In the genomic region with DNA sequence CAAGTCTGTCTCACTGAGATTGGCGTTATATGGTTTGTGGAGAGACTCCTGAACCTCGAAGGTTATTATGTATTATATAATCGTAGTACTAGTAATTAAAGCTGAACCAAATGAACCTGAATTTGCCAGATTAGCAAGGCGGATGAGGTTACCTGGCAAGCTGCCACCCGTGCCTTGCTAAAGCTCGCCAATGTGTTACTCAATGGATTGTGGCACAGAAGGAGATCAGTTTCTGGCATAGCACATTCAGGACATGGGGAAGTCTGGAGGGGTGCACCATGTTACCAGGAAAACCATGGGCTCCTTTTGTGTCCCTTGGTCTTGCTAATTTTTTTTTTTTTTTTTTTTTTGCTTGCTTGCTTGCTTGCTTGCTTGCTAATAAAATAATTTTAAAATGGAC, we compare ENCODE assay signal across 9 mouse cellular contexts. TPM values are rescaled to one million over a fixed set of nuclear protein-coding genes. Genes with fewer than 3 reads are reported as not detected.
DNase-seq lines count a peak whose midpoint lies in the region; ATAC-seq and TF ChIP-seq lines count a peak whose summit lies in the region.
"Had no signal": no experiment of that assay in that cellular context is flagged by ENCODE, and none has a peak within 500 bp of the region (broad histone marks: within the 10 kb centered on the region; RNA-seq: fewer than 3 reads in every experiment).

No protein-coding gene starts in this region.

- H3K4me1 ChIP-seq in heart, embryonic 13.5 days: peaks cover 3% of the 10 kb centered on the region; the same call in 1 of the 2 replicates
- peaks cover 17% of the 10 kb centered on the region for H3K4me1 ChIP-seq in forebrain, embryonic 16.5 days (replicated peaks; ENCODE audit: control insufficient read depth, insufficient read depth, low read length)
- H3K4me1 ChIP-seq in lung, postnatal 0 days (ENCODE audit: insufficient read depth, low read depth, low read length): no peaks in the 10 kb centered on the region

- TF ChIP-seq CTCF in lung, postnatal 0 days (IDR thresholded peaks at IDR 0.05): no peak
- TF ChIP-seq CTCF in layer of hippocampus, adult 2 months (conservative IDR thresholded peaks at IDR 0.05): no peak

- intact Hi-C loops in heart, postnatal 10 days (cut with DNase I): no loop called here

- H3K9me3 ChIP-seq in heart, embryonic 13.5 days: peaks cover 13% of the 10 kb centered on the region; the same call in 1 of the 2 replicates
- no peaks in the 10 kb centered on the region for H3K9me3 ChIP-seq in forebrain, embryonic 16.5 days (ENCODE audit: control insufficient read depth, low read length)
- no peaks in the 10 kb centered on the region for H3K9me3 ChIP-seq in lung, postnatal 0 days (ENCODE audit: low read length)

- 85% methylated on average over 6 of the region's 6 CpGs for WGBS in heart, embryonic 13.5 days
- WGBS in forebrain, embryonic 16.5 days: 41% methylated on average over 6 of the region's 6 CpGs
- WGBS in lung, postnatal 0 days: 79% methylated on average over 6 of the region's 6 CpGs

- ATAC-seq in heart, embryonic 13.5 days (ENCODE audit: extremely low read depth, insufficient number of reproducible peaks, low FRiP score, low TSS enrichment): no peak
- ATAC-seq in forebrain, embryonic 16.5 days: no peak
- no peak for ATAC-seq in lung, postnatal 0 days

- H3K4me3 ChIP-seq in heart, embryonic 13.5 days: peak overlapping the region; percentile 42; the same call in 1 of the 2 replicates
- no peak overlapping the region for H3K4me3 ChIP-seq in forebrain, embryonic 16.5 days (replicated peaks; ENCODE audit: low read length)
- no peak overlapping the region for H3K4me3 ChIP-seq in lung, postnatal 0 days (ENCODE audit: low read depth, low read length)
- no peak overlapping the region; the same call in 1 of the 2 replicates for H3K4me3 ChIP-seq in layer of hippocampus, adult 2 months

- no peak overlapping the region for H3K27ac ChIP-seq in heart, embryonic 13.5 days (replicated peaks)
- H3K27ac ChIP-seq in forebrain, embryonic 16.5 days (ENCODE audit: low read length): no peak overlapping the region
- no peak overlapping the region for H3K27ac ChIP-seq in lung, postnatal 0 days (ENCODE audit: low read length)
- H3K27ac ChIP-seq in layer of hippocampus, adult 2 months: no peak overlapping the region

- H3K36me3 ChIP-seq in heart, embryonic 13.5 days: no peaks in the 10 kb centered on the region
- no peaks in the 10 kb centered on the region for H3K36me3 ChIP-seq in forebrain, embryonic 16.5 days (ENCODE audit: control insufficient read depth, insufficient read depth)
- H3K36me3 ChIP-seq in lung, postnatal 0 days (ENCODE audit: insufficient read depth, low read length): no peaks in the 10 kb centered on the region

- peak overlapping the region; percentile 69 for H3K4me2 ChIP-seq in heart, embryonic 13.5 days
- H3K4me2 ChIP-seq in forebrain, embryonic 16.5 days (ENCODE audit: low read length): peak overlapping the region; percentile 60
- H3K4me2 ChIP-seq in lung, postnatal 0 days (replicated peaks; ENCODE audit: low read depth, low read length): no peak overlapping the region

- no peak for TF ChIP-seq EP300 in lung, postnatal 0 days (IDR thresholded peaks at IDR 0.05)

- no peak for DNase-seq in heart, postnatal 10 days
- peak; percentile 52 for DNase-seq in adipocyte (ENCODE audit: low spot score)
- DNase-seq in lung, postnatal 0 days (ENCODE audit: low spot score): peak; percentile 21
- DNase-seq in testis, postnatal 10 days (ENCODE audit: low spot score): no peak
- DNase-seq in thymus, postnatal 4 days: no peak
- no peak for DNase-seq in layer of hippocampus, adult 2 months (ENCODE audit: low spot score in 2 of 2)
- DNase-seq: cerebellum, adult 2 months had no signal

- H3K27me3 ChIP-seq in heart, embryonic 13.5 days (replicated peaks): peaks cover 35% of the 10 kb centered on the region
- no peaks in the 10 kb centered on the region for H3K27me3 ChIP-seq in forebrain, embryonic 16.5 days (replicated peaks; ENCODE audit: control insufficient read depth, insufficient read depth, low read length)
- no peaks in the 10 kb centered on the region for H3K27me3 ChIP-seq in lung, postnatal 0 days (replicated peaks; ENCODE audit: insufficient read depth, low read length)

- 0 out of 2 replicates have a peak overlapping the region, but pooled peaks have one; percentile 67 for H3K9ac ChIP-seq in heart, embryonic 13.5 days
- H3K9ac ChIP-seq in forebrain, embryonic 16.5 days (replicated peaks; ENCODE audit: low read depth, low read length): peak overlapping the region; percentile 47; the same call in 1 of the 2 replicates
- no peak overlapping the region for H3K9ac ChIP-seq in lung, postnatal 0 days (replicated peaks; ENCODE audit: low read depth)

RNA-seq across cellular contexts. Expression of gene Tescl, which starts 8.5 kb away (rescaled TPM):
- polyA plus RNA-seq in heart, embryonic 13.5 days (2015; fragmentation: Nextera tagmentation; extraction: Ambion mirVana): not detected in 2 replicates
- under 1 TPM in 1 of 2 experiments, not detected in 1; 0.31 TPM for total RNA-seq in heart, postnatal 10 days (2021)
- not detected in 2 replicates for polyA plus RNA-seq in forebrain, embryonic 16.5 days (2015; fragmentation: Nextera tagmentation; extraction: Ambion mirVana)
- 0.27 TPM in 2 replicates for polyA plus RNA-seq in lung, postnatal 0 days (2015; fragmentation: Nextera tagmentation; extraction: Ambion mirVana)
- not detected for total RNA-seq in layer of hippocampus, adult 2 months (2021)

RNA-seq across cellular contexts. Expression of gene Zfp94, which starts 8.7 kb away (rescaled TPM):
- 4.5 and 4.6 TPM in 2 replicates for polyA plus RNA-seq in heart, embryonic 13.5 days (2015; fragmentation: Nextera tagmentation; extraction: Ambion mirVana)
- 1 to 10 TPM; 2.2 to 2.5 TPM for total RNA-seq in heart, postnatal 10 days (2021)
- polyA plus RNA-seq in forebrain, embryonic 16.5 days (2015; fragmentation: Nextera tagmentation; extraction: Ambion mirVana): 25.9 and 26.6 TPM in 2 replicates
- 5.2 and 5.7 TPM in 2 replicates for polyA plus RNA-seq in lung, postnatal 0 days (2015; fragmentation: Nextera tagmentation; extraction: Ambion mirVana)
- total RNA-seq in layer of hippocampus, adult 2 months (2021): 10 to 100 TPM; 16.6 to 17.5 TPM

RNA-seq across cellular contexts. Expression of gene Lypd5, which starts 23.8 kb away (rescaled TPM):
- polyA plus RNA-seq in heart, embryonic 13.5 days (2015; fragmentation: Nextera tagmentation; extraction: Ambion mirVana): not detected in 2 replicates
- total RNA-seq in heart, postnatal 10 days (2021): not detected
- polyA plus RNA-seq in forebrain, embryonic 16.5 days (2015; fragmentation: Nextera tagmentation; extraction: Ambion mirVana): not detected in 2 replicates
- not detected in 2 replicates for polyA plus RNA-seq in lung, postnatal 0 days (2015; fragmentation: Nextera tagmentation; extraction: Ambion mirVana)
- total RNA-seq in layer of hippocampus, adult 2 months (2021): not detected
- polyA plus RNA-seq: cerebellum, adult 2 months had no signal

RNA-seq across cellular contexts. Expression of gene Zfp61, which starts 24.2 kb away (rescaled TPM):
- 14.5 and 18.7 TPM in 2 replicates for polyA plus RNA-seq in heart, embryonic 13.5 days (2015; fragmentation: Nextera tagmentation; extraction: Ambion mirVana)
- 1 to 10 TPM; 4.0 to 5.5 TPM for total RNA-seq in heart, postnatal 10 days (2021)
- polyA plus RNA-seq in forebrain, embryonic 16.5 days (2015; fragmentation: Nextera tagmentation; extraction: Ambion mirVana): 56.0 and 56.3 TPM in 2 replicates
- polyA plus RNA-seq in lung, postnatal 0 days (2015; fragmentation: Nextera tagmentation; extraction: Ambion mirVana): 15.7 and 16.7 TPM in 2 replicates
- total RNA-seq in layer of hippocampus, adult 2 months (2021): 10 to 100 TPM; 21.6 to 24.2 TPM

RNA-seq across cellular contexts. Expression of gene Kcnn4, which starts 44.9 kb away (rescaled TPM):
- 2.9 and 5.3 TPM in 2 replicates for polyA plus RNA-seq in heart, embryonic 13.5 days (2015; fragmentation: Nextera tagmentation; extraction: Ambion mirVana)
- 1 to 10 TPM; 1.2 to 2.2 TPM for total RNA-seq in heart, postnatal 10 days (2021)
- polyA plus RNA-seq in forebrain, embryonic 16.5 days (2015; fragmentation: Nextera tagmentation; extraction: Ambion mirVana): 0.63 and 0.80 TPM in 2 replicates
- 2.0 and 2.6 TPM in 2 replicates for polyA plus RNA-seq in lung, postnatal 0 days (2015; fragmentation: Nextera tagmentation; extraction: Ambion mirVana)
- under 1 TPM; 0.64 to 0.67 TPM for total RNA-seq in layer of hippocampus, adult 2 months (2021)

Comparison
In these comparisons a context has a peak if more than half of its experiments do, and no peak if none do; other contexts are left out.
1. DNase-seq: peak in adipocyte (single experiment) and lung, postnatal 0 days (single experiment); none in heart, postnatal 10 days (0 of 2), testis, postnatal 10 days (single experiment), thymus, postnatal 4 days (single experiment) and layer of hippocampus, adult 2 months (0 of 2).